Mouse (Mus musculus) R1 (cell line): Measurements from ENCODE around the gene Ralgps1.

Source experiments
- DNase-seq: peaks from one replicate; pipeline ENCODE4 v3.0.0-alpha.2; 2018; ENCODE audit warnings: low read depth, low spot score

The Ralgps1 gene

GRCm38 (mm10) chr2:33244880-33245279, 126.4 kb downstream of the Ralgps1 start:
- DNase-seq, result no peak

- no peak for DNase-seq
Observed at GRCm38 (mm10) chr2:33237581-33237980, 133.7 kb downstream of the Ralgps1 start.

DNA sequence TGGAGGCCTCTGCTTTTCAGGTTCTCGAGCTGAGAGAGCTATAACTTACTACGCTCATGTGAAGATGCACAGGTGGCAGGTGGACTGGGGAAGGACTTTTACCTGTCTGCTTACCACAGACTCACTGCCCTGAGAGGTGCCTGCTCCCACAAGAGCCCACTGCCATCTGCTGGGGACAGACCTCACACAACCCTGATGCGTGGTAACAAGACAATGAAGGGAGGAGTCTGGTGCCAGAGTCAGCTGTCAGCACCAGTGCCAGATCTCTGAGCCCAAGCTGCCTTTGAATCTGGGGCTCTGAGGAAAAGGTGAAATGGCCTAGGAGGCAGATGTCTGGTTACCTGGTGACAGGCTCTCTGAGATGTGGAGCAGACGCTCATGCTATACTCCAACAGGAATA, 136.4 kb downstream of the Ralgps1 start:
- DNase-seq, result no peak

DNA sequence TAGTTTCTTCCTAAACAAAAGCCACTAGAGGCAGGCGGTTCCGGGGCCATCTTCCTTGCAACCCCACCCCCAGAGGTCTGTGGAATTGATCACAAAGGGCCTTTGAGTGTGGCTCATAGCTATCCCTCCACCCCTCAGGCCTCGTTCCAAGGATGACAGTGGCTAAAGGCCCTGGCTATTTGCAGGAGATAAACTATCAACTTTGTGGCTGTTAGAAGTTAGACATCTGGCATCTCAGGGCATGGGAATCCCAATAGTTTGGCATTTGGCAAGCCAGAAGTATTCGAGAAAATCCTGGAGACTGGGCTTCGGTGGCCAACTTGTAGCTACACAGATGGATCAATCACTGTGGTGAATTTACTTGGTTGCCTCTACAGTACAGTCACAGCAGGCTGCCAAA, 137.4 kb downstream of the Ralgps1 start:
- peak; percentile 43 for DNase-seq

GRCm38 (mm10) chr2:33232782-33233570, 138.3 kb downstream of the Ralgps1 start:
- DNase-seq, result no peak

DNA sequence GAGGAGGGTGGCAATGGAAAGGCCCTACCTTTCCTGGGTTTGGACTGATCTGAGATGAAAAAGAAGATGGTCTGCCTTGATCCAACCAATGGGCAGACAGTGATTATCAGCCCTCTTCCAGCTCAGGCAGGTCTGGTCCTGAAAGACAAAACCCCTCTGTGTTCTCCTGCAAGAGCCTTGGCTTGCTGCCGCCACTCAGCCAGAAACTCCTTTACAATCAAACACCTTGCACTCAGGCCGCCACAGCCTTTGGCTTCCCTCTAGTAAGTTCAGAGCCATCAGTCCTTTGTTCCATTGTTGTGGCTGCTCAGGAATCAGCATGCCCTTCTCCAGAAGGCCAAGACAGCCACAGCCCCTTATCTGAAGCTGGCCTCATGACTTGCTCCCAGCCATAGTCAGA, 139.5 kb downstream of the Ralgps1 start:
- no peak for DNase-seq

DNA sequence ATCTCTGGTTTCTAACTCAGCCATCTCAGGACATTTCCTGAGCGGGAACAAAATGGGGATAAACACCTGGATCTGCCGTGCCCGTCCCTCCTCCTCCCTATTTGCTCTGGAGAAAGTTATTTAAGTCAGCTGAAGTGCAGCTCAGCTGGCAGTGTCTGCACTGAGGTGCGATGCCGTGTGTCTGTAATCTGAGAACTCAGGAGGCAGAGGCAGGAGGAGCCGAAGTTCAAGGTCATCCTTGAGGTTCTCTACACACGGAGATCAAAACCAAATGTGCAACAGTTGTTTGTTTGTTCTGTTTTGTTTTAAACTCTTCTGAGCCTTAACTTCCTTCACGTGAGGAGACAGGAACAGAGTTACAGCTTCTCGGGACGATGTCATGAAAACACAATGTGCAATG, 140.6 kb downstream of the Ralgps1 start:
- peak; percentile 58 for DNase-seq

GRCm38 (mm10) chr2:33228551-33228950, 142.7 kb downstream of the Ralgps1 start:
- no peak for DNase-seq

GRCm38 (mm10) chr2:33228077-33228476, 143.2 kb downstream of the Ralgps1 start:
- no peak for DNase-seq

GRCm38 (mm10) chr2:33225921-33226320, 145.4 kb downstream of the Ralgps1 start:
- DNase-seq, result peak; percentile 61

DNA sequence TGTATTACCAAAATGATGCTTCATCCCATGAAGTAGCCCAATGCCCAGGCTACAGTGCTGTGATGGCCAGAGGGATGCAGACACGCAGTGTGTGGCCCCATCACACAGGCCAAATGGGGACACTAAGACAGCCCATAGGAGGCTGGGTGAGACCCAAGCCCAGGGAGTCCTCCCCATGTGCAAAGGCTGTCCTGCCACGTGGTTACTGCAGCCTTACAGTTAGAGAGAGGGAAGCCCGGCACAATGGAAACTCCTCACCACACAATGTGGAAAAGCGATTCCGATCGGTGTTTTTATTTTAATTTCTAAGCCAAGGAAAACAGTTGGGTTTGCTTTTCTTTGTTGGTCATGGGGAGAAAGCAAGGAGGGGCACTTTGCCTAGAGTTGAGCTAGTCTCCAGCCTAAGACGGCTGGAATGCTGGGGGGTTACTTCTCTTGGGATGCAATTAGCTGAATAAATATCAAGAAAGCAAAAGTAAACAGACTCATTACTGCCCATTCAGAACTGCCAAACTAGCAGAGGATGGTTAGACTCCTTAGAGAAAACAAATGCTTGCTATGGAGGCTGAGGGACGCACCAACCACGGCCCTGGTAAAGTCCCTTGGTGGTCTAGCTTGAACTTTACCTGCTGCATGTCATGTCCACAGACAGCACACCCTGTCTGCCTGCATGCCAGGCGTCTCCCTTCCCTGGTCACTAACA, 147.5 kb downstream of the Ralgps1 start:
- no peak for DNase-seq

DNA sequence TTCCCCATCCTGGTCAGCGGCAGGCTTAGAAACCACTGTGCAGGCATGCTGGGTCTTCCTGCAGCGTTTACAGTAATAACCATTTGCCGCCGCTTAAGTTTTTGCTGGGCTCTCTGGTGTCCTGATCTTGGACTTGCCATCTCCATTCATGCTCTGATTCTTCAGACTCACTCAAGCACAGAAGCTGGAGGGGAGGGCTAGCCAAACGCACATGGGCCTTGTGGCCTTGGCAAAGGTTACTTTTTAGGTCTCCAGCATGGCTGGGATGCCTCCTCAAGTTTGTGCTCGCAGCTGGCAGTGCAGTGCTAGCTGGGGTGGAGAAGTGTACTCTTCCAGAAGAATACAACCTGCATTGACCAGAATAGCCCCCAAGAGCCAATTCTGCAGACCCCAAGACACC, 148.8 kb downstream of the Ralgps1 start:
- no peak for DNase-seq

- no peak for DNase-seq
Observed at GRCm38 (mm10) chr2:33221339-33221900, 149.9 kb downstream of the Ralgps1 start.

DNA sequence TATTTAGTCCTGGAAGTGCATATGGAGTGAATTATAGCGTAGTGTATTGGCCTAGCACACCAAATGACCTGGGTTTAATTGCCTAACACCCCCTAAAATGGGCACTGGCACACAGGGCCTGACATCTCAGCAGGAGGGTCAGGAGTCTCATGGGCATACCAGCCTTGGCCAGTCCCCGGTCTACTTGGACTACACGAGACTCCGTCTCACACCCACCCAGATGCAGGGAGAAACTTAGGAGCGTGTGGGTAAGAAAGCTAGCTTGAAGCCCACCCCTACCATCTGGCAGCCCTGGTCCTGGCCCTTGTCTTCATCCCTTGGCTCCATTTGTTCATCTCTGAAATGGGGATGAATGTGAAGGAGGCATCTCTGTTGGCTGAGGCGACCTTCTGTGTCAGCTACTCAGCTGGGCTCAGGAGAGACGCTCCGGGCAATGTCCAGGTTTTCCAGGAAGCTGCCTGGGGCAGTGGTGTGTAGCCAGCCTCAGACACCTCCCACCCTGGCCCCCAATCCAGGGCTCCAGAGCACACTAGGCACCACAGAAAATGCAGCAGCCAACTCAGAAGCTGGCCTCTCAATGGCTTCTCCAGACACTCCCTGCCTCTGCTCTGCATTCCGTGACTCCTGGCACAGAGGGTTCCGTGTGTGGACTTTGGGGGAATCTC, 150.5 kb downstream of the Ralgps1 start:
- no peak for DNase-seq

DNA sequence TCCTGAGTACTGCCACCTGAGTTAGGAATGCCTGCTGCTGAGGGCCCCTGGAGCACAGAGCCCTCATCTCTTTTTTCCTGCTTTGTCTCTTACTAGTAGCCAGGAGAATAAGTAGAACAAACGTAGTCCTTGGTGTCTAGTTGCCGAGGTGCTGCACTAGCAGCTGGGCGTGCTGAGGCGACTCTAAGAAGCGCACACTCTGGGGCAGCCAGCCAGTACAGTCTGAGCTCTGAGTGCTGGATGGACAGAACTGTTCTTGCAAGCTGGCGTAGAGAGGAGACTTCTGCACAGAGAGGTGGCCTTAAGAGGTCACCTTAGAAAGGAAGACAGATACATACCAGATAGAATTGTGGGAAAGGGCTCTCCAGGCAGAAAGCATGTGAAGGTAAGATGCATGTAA, 151.0 kb downstream of the Ralgps1 start:
- no peak for DNase-seq

DNA sequence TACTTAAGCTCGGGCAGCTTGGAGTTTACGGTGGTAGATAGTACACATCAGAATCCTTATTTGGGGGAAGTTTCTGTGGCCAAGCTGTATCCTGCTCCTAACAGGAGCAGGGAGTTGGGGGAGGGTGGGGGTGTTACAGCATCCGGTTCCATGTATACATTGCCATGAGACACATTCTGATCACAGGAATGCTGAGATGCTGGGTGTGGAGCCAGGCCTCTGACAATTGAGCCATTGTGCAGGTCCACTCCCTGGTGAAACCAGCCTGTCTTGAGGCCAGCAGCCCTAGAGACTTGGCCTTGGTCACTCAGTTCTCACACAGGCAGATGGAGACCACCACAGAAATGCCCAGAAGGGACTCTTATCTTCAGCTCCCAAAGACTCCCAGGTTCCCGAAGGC, 151.6 kb downstream of the Ralgps1 start:
- DNase-seq, result peak; percentile 39

DNA sequence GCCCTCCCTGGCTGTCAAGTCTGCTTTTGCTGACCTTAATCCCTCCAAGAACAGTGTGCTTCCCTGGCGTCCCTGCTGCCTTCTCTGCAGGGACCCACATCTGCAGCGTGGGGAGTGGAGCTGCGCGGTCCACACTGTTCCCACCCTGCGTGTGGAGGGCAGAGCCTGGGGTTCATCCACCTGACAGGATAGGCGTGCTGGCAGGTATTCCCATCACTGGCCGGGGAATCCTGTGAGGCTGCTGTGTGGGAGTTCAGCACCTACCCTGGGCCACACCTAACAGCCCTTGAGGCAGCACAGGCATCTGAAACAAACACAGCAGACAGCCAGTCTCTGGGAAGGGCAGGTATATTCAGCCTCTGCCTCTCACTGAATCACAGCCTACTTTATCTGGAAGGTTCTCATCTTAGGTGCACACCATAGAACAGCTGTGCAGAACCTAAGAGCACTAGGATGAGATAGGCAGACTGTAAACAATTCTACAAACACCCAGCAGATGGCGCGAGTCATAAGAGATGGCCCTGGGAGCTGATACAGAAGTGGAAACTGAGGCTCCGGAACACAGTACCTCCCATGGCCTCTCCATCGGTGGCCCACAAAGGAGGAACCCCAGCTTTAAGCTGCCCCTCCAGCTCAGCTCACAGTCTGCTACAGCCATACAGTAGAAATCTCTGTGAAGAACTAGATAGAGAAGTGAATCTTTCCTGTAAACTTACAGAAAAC, 152.2 kb downstream of the Ralgps1 start:
- peak; percentile 71 for DNase-seq

GRCm38 (mm10) chr2:33217425-33217794, 153.9 kb downstream of the Ralgps1 start:
- DNase-seq, result no peak

DNA sequence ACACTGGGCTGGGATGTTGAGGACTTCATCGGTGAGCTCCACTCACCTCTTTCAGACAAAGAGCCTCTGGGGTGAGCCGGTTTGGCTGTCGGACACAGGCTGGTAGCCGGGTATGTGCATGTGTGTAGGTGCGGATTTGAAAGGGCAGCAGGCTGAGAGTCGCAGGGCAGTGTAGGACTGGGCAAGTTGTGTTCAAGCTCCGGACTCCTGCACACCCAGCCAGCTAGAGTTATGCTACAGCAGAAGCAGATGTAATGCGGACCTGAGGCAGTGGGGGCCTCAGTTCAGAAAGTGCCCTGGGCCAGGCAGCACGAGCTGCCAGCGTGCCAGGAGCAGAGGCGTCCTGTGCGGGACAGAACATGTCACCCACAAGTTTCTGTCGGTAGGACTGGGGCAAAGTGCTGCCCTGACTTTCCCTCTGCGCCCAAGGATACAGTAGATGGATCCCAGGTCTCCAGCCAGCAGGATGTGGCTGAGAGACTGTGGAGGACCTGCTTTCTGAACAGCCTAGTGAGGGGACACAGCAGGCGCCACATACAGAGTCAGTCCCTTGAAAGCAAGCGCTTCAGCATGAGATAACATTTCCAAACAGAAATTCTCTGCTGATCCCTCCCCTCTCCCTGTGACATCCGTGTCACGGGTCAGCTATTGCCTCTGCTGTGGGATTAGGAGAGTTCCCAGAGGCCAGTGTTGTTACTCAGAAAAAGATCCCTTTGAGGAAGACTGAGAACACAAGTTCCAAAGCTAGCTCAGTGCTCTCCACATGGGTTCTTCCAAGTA, 154.5 kb downstream of the Ralgps1 start:
- DNase-seq, result no peak

DNA sequence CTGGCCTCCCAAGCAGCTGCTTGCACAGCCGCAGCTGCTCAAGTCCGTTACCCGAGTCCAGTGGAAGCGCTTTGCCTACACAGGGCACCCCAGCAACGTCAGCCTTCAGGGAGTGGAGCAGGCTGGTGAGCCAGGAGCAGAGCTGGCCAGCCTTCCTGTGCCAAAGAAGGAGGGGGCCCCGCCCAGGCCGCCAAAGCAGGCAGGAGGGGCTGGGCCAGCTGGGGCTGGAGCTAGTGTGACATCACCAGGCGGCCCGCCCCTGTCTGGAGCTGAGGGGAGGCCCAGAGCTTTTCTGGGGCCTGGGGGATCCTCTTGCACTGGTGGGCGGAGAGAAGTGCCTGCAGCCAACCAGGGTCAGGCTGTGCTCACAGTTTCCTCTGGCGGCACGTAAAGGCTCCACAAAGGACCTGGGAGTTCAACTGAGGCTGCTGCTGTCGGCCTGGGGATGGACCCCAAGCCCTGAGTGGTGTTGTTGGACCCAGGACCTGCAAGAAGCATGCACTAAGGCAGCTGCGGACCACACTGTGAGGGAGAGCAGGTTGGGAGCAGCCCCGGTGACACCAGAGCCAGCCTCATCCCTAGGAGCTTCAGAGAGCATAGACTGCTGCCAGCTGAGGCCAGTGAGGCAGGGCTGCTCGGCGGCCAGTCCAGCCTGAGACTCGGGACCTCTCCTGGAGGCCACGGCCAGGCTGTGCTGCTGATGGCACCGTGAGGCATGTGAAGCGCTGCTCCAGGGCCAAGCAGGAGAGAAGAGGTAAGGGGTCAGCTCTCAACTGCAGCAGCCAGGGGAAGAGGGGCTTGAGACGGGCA, 155.4 kb downstream of the Ralgps1 start, which contains the start of gene Angptl2:
TSS of gene Angptl2 (plus strand) at position 370 of the 810 bp plus-strand sequence.
- peak; percentile 93 for DNase-seq
